Mouse (Mus musculus) heart, embryonic 10.5 days (tissue): ENCODE measurements at regions not wholly inside any gene's neighbourhood (a gene's known extent, or its start where the extent isn't known, plus 50 kb on each side); places are given as distances from the start of the nearest gene placed in this dataset.
A peak's percentile ranks its signal among the peaks of the same experiment; 100 is the strongest.

ENCODE experiments used
- DNase-seq: peaks from one replicate; pipeline ENCODE4 v3.0.0-alpha.2; 2017; ENCODE audit warnings: low spot score
- H3K27ac ChIP-seq: fragments of 300-500 bp; sonication (generic); 2 replicates; pipeline ENCODE4 v1.5.1; 2016; ENCODE audit warnings: mild to moderate bottlenecking
- H3K27me3 ChIP-seq: fragments of 300-500 bp; sonication (generic); 2 replicates; pipeline ENCODE4 v1.6.1; 2016; ENCODE audit warnings: mild to moderate bottlenecking; ENCODE audit not compliant: poor library complexity, insufficient read depth, severe bottlenecking
- H3K36me3 ChIP-seq: fragments of 300-500 bp; sonication (generic); 2 replicates; pipeline ENCODE4 v1.6.1; 2016; ENCODE audit warnings: mild to moderate bottlenecking, moderate library complexity
- H3K4me1 ChIP-seq: fragments of 300-500 bp; sonication (generic); 2 replicates; pipeline ENCODE4 v1.6.1; 2016; ENCODE audit warnings: mild to moderate bottlenecking
- H3K4me3 ChIP-seq: fragments of 300-500 bp; sonication (generic); 2 replicates; pipeline ENCODE4 v1.5.1; 2016; ENCODE audit warnings: mild to moderate bottlenecking, moderate library complexity
- H3K9me3 ChIP-seq: fragments of 300-500 bp; sonication (generic); 2 replicates; pipeline ENCODE4 v1.6.1; 2016; ENCODE audit warnings: mild to moderate bottlenecking, moderate library complexity
- WGBS: fragments of 180-500 bp; shearing (Covaris S2); methylation state at CpG from one replicate; pipeline ENCODE4 v1.1.7; 2016; 5-methylcytosine and 5-hydroxymethylcytosine counted together

DNA sequence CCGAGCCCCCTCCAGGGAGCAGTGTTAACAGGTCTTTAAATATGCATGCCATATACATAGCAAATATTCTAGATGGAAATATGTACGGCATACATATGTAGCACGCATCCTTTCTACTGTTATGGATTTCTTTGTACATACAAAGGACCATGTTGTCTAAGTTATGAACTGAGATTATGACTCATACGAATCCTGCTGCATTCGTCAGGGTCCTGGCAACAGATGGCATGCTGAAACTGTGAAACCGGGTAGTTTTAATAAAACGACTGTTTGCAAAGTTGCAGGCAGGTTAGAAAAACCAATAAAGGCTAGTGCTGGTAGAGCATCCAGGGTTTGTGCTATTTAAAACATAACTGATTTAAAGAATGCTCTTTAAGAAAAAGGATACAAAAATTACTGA lies 88.8 kb upstream of the Tlk1 start:
- Histone ChIP-seq H3K4me1 (peaks cover 4% of the 10 kb centered on the region; the same call in 1 of the 2 replicates), H3K36me3 (no peaks in the 10 kb centered on the region), H3K9me3 (0 out of 2 replicates have a peak, but pooled peaks cover 2% of the 10 kb centered on the region), H3K27me3 (no peaks in the 10 kb centered on the region), H3K27ac (no peak overlapping the region), H3K4me3 (no peak overlapping the region)
- no peak for DNase-seq
- WGBS, result 90% methylated on average over 7 of the region's 7 CpGs

DNA sequence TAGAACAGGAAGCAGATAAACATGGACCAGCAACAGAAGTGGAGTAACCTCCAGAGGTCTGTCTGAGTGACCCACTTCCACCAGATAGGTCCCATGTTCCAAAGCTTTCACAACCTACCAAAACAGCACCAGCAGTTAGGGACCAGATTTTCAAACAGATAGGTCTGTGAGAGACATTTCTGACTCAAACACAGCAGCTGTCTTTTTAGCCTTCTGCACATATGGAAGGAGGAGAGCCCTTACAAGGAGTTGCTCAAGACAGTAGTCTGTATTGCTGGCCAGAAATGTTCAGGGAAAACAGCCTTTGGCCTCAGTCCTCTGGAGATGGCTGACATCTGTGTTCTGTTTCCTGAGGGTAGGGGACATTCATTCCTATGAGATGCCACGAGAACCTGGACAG lies 83.9 kb upstream of the Tlk1 start:
- Histone ChIP-seq H3K9me3 (0 out of 2 replicates have a peak, but pooled peaks cover 2% of the 10 kb centered on the region), H3K27ac (peak overlapping the region; percentile 81), H3K27me3 (no peaks in the 10 kb centered on the region), H3K4me3 (no peak overlapping the region), H3K36me3 (no peaks in the 10 kb centered on the region), H3K4me1 (peaks cover 18% of the 10 kb centered on the region)
- DNase-seq, result peak; percentile 39
- WGBS, result 53% methylated on average over 1 of the region's 1 CpGs

DNA sequence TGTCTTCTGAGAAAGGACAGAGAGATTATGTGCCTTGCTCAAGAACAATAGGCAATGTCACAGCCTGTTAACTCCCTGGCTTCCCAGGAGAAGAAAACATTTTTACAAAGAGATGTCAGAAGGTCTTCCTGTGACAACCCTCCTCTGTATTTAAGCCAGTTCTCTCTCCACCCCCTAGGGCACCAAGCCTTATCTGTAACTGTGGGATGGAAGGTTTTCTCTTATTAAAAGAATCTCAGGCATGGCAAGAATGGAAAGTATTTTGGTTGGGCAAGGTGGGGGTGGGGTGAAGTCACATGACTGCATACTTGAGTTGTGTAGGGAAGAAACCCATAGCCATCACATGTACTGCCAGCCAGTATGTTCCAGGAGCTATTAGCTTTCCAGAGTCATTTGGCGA lies 83.1 kb upstream of the Tlk1 start:
- H3K27me3 ChIP-seq, result no peaks in the 10 kb centered on the region
- H3K36me3 ChIP-seq, result no peaks in the 10 kb centered on the region
- no peak overlapping the region for H3K4me3 ChIP-seq
- 0 out of 2 replicates have a peak, but pooled peaks cover 2% of the 10 kb centered on the region for H3K9me3 ChIP-seq
- WGBS, result 58% methylated on average over 1 of the region's 1 CpGs
- peak overlapping the region; percentile 81 for H3K27ac ChIP-seq
- peaks cover 18% of the 10 kb centered on the region for H3K4me1 ChIP-seq
- peak; percentile 83 for DNase-seq

DNA sequence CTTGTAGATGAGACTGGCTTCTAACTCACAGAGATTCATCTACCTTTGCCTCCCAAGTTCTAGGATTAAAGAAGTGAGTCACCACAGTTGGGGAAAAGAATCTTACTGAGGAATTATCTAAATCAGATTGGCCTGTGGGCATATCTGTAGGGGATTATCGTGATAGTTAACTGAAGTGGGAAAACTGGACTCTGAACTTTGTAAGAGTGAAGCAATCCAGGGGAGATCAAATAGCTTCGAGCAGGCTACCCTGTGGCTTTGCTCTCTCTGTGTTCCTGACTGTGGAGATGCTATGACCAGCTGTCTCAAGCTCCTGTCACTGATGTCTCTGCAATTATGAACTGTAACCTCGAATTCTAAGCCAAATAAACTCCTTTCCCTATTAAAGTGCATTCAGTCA lies 80.7 kb upstream of the Tlk1 start:
- H3K27ac ChIP-seq, result no peak overlapping the region
- no peak overlapping the region for H3K4me3 ChIP-seq
- peaks cover 29% of the 10 kb centered on the region for H3K4me1 ChIP-seq
- H3K27me3 ChIP-seq, result no peaks in the 10 kb centered on the region
- no peaks in the 10 kb centered on the region for H3K36me3 ChIP-seq
- DNase-seq, result no peak
- 0 out of 2 replicates have a peak, but pooled peaks cover 2% of the 10 kb centered on the region for H3K9me3 ChIP-seq
- 68% methylated on average over 3 of the region's 3 CpGs for WGBS

DNA sequence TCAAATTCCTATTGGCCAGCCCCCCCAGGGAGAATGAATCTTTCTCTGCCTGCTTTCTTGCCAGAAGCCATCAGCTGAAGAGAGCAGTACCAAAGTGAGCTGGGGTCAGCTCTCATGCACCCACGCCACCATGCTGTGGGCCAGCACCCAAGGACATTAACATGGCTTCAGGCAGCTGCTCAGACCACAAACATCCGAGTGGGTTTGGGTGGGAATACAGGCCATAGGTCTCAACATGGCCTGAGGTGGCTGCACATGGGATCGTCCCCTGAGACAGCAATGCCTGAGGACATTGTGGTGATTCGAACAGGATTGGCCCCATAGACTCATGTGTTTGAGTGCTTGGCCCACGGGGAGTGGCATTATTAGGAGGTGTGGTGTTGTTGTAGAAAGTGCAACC lies 78.9 kb upstream of the Tlk1 start:
- 85% methylated on average over 5 of the region's 5 CpGs for WGBS
- no peak for DNase-seq
- H3K36me3 ChIP-seq, result no peaks in the 10 kb centered on the region
- no peaks in the 10 kb centered on the region for H3K27me3 ChIP-seq
- H3K9me3 ChIP-seq, result no peaks in the 10 kb centered on the region
- peaks cover 41% of the 10 kb centered on the region for H3K4me1 ChIP-seq
- H3K4me3 ChIP-seq, result no peak overlapping the region
- no peak overlapping the region for H3K27ac ChIP-seq

DNA sequence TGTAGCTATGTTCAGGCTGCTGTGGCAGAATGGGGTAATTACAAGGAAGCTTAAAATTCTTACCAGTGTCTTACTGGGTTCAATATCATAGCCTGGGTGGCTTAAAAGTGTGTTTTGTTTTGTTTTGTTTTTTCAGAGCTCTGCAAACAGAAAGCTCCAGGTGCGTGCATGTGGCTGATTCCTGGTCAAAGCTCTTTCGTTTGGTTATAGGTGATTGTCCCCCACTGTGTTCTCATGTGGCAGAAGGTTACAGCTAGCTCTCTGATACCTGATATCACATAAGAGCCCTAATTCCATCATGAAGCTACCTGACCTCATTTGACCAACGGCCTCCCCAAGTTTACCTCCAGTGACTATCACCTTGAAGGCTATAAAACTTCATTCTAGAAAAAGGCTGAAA lies 76.7 kb upstream of the Tlk1 start:
- WGBS, result 71% methylated on average over 3 of the region's 3 CpGs
- DNase-seq, result peak; percentile 63
- peak overlapping the region; percentile 69; the same call in 1 of the 2 replicates for H3K27ac ChIP-seq

DNA sequence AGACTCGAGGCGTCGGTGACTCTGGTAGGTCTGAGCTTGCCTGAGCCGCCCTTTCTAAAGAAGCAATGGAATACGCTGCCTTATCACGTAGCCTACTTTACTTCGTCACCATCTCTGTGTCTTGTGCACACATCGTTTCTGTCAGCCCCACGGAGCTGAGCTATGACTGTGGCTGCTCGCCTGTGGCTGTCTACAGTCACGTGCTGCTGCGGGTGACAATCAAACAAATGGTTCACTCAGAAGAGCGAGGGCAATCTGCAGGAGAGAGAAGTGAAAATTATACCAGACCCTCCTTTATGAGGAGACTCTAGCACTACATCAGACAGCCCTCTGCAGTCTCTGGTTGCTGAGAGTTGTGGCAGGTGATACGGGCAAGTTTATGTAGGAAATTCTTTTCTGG lies 76.0 kb upstream of the Tlk1 start:
- Histone ChIP-seq H3K27ac (peak overlapping the region; percentile 69), H3K9me3 (no peaks in the 10 kb centered on the region), H3K4me3 (peak overlapping the region; percentile 46), H3K4me1 (peaks cover 29% of the 10 kb centered on the region), H3K36me3 (no peaks in the 10 kb centered on the region), H3K27me3 (no peaks in the 10 kb centered on the region)
- DNase-seq, result peak; percentile 78
- 21% methylated on average over 14 of the region's 14 CpGs for WGBS

More for the DNA sequence above, 76.7 kb upstream of the Tlk1 start:
- H3K27me3 ChIP-seq, result no peaks in the 10 kb centered on the region
- H3K9me3 ChIP-seq, result no peaks in the 10 kb centered on the region
- H3K4me3 ChIP-seq, result no peak overlapping the region
- H3K4me1 ChIP-seq, result peaks cover 29% of the 10 kb centered on the region
- H3K36me3 ChIP-seq, result no peaks in the 10 kb centered on the region

DNA sequence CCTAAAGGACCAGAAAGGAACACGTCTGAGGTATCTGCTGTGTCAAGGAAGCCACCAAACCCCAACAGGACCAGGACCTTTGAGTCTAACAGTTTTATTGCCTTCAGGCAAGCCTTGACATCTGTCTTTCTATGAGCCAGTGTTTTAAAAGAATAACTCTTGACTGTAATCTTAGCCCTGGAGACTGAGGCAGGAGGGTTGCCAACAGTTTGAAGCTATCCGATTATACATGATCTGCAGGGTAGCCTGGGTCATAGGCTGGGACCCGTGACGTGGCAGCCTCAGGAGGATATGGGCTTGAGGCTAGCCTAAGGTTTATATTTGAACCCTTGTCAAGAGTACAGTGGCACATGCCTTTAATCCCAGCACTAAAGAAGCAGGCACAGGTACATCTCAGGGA lies 73.5 kb upstream of the Tlk1 start:
- peaks cover 29% of the 10 kb centered on the region for H3K4me1 ChIP-seq
- WGBS, result 94% methylated on average over 4 of the region's 4 CpGs
- H3K36me3 ChIP-seq, result no peaks in the 10 kb centered on the region
- no peaks in the 10 kb centered on the region for H3K27me3 ChIP-seq
- no peak overlapping the region for H3K27ac ChIP-seq
- DNase-seq, result peak; percentile 57
- H3K4me3 ChIP-seq, result no peak overlapping the region
- H3K9me3 ChIP-seq, result no peaks in the 10 kb centered on the region

DNA sequence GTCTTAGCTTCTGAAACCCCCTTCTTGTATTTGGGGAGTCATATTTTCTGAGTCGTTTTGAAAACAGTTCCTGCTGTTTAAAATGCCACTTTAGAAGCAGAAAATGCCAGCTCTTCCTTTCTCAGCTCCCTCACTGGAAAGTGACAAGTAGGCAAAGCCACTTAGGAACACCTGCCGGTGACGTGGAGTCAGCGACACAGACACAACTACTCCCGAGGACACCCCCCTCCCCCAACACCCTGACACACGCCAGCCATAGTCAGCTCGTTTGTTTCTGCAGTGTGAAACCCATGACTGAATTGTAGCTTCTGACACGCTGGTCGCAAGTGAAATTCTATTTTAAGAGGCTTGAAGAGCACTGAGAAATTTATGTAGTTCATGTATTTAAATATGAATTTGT lies 72.9 kb upstream of the Tlk1 start:
- no peaks in the 10 kb centered on the region for H3K9me3 ChIP-seq
- DNase-seq, result no peak
- H3K4me1 ChIP-seq, result peaks cover 29% of the 10 kb centered on the region
- WGBS, result 47% methylated on average over 9 of the region's 9 CpGs
- H3K36me3 ChIP-seq, result no peaks in the 10 kb centered on the region
- H3K27ac ChIP-seq, result peak overlapping the region; percentile 29; the same call in 1 of the 2 replicates
- H3K4me3 ChIP-seq, result no peak overlapping the region
- no peaks in the 10 kb centered on the region for H3K27me3 ChIP-seq

DNA sequence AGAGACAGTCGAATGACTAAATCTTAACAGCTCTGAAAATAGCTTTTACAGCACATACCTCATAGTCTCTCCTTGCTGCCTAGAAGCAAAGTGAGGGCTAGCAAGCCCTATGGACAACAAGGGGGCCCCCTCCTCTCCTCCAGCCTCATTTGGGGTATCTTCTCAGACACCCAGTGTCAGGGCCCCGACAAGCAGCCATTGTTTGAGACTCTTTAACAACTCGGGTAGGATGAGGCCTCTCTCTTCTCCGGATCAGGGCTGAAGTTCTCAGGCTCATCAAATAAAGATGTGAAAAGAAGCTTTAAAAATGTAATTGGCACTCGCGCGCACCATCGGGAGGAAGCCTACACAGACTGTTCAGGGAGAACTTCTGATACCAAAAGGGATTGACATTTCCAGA lies 71.8 kb upstream of the Tlk1 start:
- H3K4me3 ChIP-seq, result no peak overlapping the region
- DNase-seq, result peak; percentile 41
- WGBS, result 89% methylated on average over 8 of the region's 8 CpGs
- H3K27me3 ChIP-seq, result no peaks in the 10 kb centered on the region
- peaks cover 29% of the 10 kb centered on the region for H3K4me1 ChIP-seq
- no peak overlapping the region for H3K27ac ChIP-seq
- no peaks in the 10 kb centered on the region for H3K36me3 ChIP-seq
- H3K9me3 ChIP-seq, result no peaks in the 10 kb centered on the region

DNA sequence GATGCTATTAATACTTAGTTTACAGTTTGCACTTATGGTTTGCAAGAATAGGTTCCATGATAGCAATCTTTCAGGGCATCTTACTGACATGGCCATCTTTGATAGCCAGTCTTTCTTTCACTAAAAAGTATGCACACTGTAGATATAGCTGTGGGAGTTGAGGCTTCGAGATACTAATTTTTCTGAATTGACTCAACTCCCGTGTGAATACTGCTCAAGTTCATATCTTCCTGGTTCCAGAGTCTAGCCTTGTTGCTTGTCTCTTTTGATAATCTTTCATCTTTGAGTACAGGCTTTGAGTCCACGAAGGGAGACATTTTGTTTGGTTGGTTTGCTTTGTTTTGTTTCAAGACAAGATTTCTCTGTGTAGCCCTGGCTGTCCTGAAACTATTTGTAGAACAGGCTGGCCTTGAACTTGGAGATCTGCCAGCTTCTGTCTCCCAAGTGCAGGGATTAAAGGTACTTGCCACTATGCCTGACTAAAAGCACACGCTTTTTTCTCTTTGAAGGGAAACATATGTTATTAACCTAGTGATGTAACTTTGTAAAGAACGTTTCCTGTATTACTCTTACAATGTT lies 64.1 kb upstream of the Tlk1 start:
- Histone ChIP-seq H3K36me3 (no peaks in the 10 kb centered on the region), H3K9me3 (no peaks in the 10 kb centered on the region), H3K27ac (no peak overlapping the region), H3K4me1 (no peaks in the 10 kb centered on the region), H3K4me3 (no peak overlapping the region), H3K27me3 (no peaks in the 10 kb centered on the region)
- WGBS, result 58% methylated on average over 5 of the region's 5 CpGs
- DNase-seq, result no peak

DNA sequence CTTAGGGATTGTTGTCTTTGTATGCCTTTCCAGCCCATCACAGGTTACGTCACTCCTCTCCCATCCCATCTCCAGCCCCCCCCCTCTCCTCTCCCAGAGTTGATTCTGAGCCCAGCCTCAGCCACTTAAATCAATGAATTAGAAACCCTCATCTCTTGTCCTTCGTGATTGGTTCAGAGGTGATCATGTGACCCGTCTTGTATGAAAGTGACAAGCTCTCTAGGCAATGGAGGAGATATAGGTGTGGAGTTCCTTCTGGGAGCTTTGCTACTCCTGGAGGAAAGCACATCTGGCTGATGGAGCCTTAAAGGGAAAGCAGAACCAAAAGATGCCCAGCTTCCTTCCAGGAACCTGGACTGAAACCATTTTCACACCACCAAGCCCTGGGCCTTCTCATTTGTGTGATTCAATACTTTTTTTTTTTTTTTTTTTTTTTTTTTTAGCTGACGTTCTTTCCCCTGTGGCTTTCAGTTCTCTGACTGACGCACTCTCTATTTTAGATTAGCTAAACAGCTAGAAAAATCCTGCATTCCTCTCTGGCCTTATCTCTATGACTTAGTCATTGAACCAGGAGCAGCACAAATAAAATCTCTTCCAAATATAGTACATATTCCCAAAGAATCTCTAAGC lies 63.4 kb upstream of the Tlk1 start:
- 67% methylated on average over 5 of the region's 5 CpGs for WGBS
- no peak for DNase-seq
- Histone ChIP-seq H3K27ac (no peak overlapping the region), H3K36me3 (no peaks in the 10 kb centered on the region), H3K27me3 (no peaks in the 10 kb centered on the region), H3K4me1 (no peaks in the 10 kb centered on the region), H3K9me3 (no peaks in the 10 kb centered on the region), H3K4me3 (no peak overlapping the region)

DNA sequence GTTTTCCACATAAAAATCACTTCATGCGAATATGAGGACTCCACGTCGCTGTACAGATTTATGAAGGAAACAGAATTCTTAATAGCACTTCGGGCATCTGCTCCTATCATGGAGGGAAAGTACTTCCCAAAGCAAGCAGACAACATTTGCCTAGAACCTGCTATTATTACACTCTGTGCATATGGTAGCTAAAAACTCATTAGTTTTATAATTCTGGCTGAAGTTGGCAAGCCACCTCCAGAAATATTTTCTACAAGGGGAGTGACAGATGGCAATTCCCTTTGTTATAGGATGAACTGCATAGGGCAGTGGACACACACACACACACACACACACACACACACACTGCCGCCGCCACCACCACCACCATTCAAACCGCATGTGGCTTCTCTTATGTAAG lies 61.3 kb upstream of the Tlk1 start:
- Histone ChIP-seq H3K4me3 (no peak overlapping the region), H3K27ac (no peak overlapping the region), H3K4me1 (no peaks in the 10 kb centered on the region), H3K36me3 (no peaks in the 10 kb centered on the region), H3K27me3 (no peaks in the 10 kb centered on the region), H3K9me3 (no peaks in the 10 kb centered on the region)
- WGBS, result 90% methylated on average over 7 of the region's 7 CpGs
- DNase-seq, result no peak

DNA sequence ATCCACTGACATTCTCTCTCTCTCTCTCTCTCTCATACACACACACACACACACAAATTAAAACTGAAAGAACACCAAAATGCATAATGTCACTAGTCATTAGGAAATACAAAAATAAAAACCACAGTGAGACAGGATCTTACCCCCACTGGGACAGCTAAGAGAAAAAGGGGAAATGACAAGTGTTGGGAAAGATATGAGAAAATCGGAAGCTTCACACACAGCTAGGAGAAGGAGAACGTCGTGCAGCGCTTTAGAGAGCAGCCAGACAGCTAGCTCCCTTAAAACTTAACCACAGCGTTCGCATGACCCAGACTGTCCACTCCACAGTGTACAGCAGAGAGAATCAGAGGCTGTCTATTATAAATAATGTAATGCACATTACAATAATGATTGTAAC lies 60.1 kb upstream of the Tlk1 start:
- Histone ChIP-seq H3K9me3 (no peaks in the 10 kb centered on the region), H3K4me1 (no peaks in the 10 kb centered on the region), H3K4me3 (no peak overlapping the region), H3K27me3 (no peaks in the 10 kb centered on the region), H3K36me3 (no peaks in the 10 kb centered on the region), H3K27ac (no peak overlapping the region)
- DNase-seq, result no peak
- 82% methylated on average over 6 of the region's 6 CpGs for WGBS
